Mouse (Mus musculus): ENCODE measurements around the gene Acad10. TPM values are rescaled to one million over a fixed set of nuclear protein-coding genes. Genes with fewer than 3 reads are reported as not detected.
"Not testable (repeated sequence)": the region's sequence is repeated elsewhere in the genome, so short reads cannot be mapped to it uniquely, and the experiment has no call there.

The Acad10 gene
- total RNA-seq, 2 experiments from 2014 or later, result 4.5 to 9.4 TPM

GRCm38 (mm10) chr5:121663456-121663855, 3.1 kb upstream of the Acad10 start:
- no peak for DNase-seq
- intact Hi-C loops (cut with DNase I; ENCODE audit: low total_unique reads), result no loop called here

- intact Hi-C loops (cut with DNase I; ENCODE audit: low total_unique reads), result no loop called here
- DNase-seq, result no peak
Measured at GRCm38 (mm10) chr5:121661494-121661893, 1.2 kb upstream of the Acad10 start.

GRCm38 (mm10) chr5:121660897-121661254, 562 bp upstream of the Acad10 start:
- intact Hi-C loops (cut with DNase I; ENCODE audit: low total_unique reads), result no loop called here
- DNase-seq, result peak; percentile 14

DNA sequence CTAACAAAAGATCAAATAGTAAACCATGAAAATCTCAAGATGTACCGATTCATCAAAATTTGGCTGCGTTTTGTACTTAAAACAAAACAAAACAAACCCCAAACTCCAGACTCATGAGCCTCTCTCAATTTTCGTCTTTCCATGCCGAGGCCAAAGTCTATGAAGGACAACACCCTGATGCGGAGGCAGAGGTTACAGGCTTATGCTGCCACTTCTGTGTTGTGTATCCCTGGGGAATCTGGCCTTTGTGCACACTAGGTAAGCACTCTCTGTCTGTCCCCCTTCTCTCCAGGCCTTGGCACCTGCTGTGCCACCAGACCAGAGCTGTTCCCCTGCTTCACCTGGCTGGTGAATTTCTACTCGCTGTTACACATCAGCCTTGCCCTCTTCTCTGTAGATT, 2.7 kb downstream of the Acad10 start:
- DNase-seq; intact Hi-C loops (cut with DNase I; ENCODE audit: low total_unique reads): not testable (repeated sequence)

GRCm38 (mm10) chr5:121656866-121657265, 3.4 kb downstream of the Acad10 start:
- DNase-seq; intact Hi-C loops (cut with DNase I; ENCODE audit: low total_unique reads): not testable (repeated sequence)

DNA sequence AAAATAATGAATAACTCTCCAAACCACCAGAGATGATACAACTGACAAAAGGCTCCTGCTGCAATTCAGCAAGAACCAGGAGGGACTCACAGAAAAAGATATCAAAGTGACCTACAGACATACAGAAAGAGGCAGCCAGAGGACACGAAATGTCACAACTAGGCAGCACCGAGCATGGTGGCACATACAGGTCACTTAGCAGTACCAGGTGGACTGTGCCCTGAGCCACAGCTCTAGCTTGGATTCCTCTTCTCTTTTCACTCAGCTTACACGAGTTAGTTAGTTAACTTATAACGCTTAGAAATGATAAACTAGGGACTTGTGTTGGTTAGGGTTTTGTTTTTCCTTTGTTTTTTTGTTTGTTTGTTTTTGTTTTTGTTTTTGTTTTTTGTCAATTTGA, 5.8 kb downstream of the Acad10 start:
- no peak for DNase-seq
- intact Hi-C loops (cut with DNase I; ENCODE audit: low total_unique reads), result no loop called here

DNA sequence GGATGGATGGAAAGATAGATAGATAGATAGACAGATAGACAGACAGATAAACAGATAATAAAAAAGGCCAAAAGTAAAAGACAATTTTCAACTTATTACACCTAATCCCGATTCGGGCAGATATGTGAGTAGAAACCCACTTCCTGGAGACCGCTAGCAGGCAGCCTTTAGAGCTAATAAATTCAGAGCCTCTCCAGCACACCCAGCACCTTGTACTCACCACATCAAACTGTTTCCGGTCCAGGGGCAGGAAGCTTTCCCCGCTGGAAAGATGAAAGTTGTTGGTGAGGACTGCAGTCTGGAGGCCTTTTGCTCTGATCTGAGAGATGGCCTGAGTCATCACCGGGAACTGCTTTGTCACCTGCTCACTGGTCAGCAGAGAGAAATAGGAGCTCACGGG, 11.2 kb downstream of the Acad10 start:
- DNase-seq, result no peak
- intact Hi-C loops (cut with DNase I; ENCODE audit: low total_unique reads), result no loop called here

DNA sequence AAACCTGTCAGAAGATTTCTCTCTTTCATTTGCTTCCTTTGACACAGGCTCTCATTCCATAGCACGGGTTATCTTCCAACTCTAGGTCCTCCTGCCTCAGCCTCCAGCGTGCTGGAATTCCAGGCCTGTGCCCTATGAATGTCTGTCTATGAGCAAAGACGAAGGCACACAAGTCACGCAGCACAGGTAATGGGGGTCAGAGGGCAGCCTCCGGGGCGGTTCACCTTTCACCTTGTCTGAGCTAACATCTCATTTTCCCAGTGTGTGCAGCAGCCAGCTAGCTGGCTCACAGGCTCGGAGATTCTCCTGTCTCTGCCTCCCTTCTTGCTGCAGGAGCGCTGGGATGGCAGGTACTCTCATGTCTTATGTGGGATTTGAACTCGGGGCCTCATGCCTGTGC, 20.7 kb downstream of the Acad10 start:
- intact Hi-C loops (cut with DNase I; ENCODE audit: low total_unique reads), result no loop called here
- DNase-seq, result no peak

DNA sequence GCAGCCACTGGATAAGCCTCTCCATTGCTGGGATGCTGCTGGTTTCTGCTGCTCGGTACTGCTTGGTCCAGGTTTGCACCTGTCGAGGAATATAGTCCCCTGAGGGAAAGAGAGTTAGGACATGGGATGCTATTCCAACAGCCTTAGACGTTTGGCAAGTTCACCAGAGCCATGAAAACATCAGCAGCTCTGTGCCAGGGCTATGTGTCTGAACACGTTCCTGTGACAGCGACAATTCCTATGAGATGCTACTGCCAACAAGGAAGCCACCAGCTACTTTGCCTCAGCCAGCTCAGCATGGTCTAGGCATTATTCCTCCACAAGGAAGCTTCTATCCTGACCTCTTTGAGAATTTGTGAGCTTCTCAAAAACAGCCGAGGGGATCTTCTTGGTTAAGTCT, 23.0 kb downstream of the Acad10 start:
- intact Hi-C loops (cut with DNase I; ENCODE audit: low total_unique reads), result no loop called here

GRCm38 (mm10) chr5:121634668-121635067, 25.6 kb downstream of the Acad10 start:
- no peak for DNase-seq
- intact Hi-C loops (cut with DNase I; ENCODE audit: low total_unique reads), result no loop called here

More for the DNA sequence above, 23.0 kb downstream of the Acad10 start:
- no peak for DNase-seq

- no peak for DNase-seq
- intact Hi-C loops (cut with DNase I; ENCODE audit: low total_unique reads), result no loop called here
Measured at GRCm38 (mm10) chr5:121632804-121633203, 27.5 kb downstream of the Acad10 start.

- intact Hi-C loops (cut with DNase I; ENCODE audit: low total_unique reads), result not testable (repeated sequence)
Measured at GRCm38 (mm10) chr5:121631106-121631647, 29.1 kb downstream of the Acad10 start.

GRCm38 (mm10) chr5:121627871-121628270, 32.4 kb downstream of the Acad10 start:
- intact Hi-C loops (cut with DNase I; ENCODE audit: low total_unique reads), result no loop called here
- peak; percentile 77 for DNase-seq

More at GRCm38 (mm10) chr5:121631106-121631647, 29.1 kb downstream of the Acad10 start:
- DNase-seq, result not testable (repeated sequence)

DNA sequence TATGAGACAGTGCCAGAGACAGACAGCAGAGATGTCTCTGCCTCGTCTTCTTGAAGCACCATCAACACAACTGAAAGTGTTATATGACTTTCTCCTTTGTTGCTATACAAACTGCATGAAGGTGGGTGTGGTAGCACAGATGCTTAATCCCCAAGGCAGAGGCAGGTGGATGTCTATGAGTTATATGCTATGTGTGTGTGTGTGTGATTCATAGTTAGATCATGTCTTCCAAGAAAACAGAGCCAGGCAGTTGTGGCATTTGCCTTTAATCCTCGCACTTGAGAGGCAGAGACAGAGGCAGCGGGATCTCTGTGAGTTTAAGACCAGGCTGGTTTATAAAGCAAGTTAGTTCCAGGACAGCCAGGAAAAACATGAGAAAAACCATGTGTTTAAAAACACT, 37.1 kb downstream of the Acad10 start:
- intact Hi-C loops (cut with DNase I; ENCODE audit: low total_unique reads), result no loop called here
- DNase-seq, result no peak

GRCm38 (mm10) chr5:121621102-121621501, 39.2 kb downstream of the Acad10 start:
- intact Hi-C loops (cut with DNase I; ENCODE audit: low total_unique reads), result no loop called here

DNA sequence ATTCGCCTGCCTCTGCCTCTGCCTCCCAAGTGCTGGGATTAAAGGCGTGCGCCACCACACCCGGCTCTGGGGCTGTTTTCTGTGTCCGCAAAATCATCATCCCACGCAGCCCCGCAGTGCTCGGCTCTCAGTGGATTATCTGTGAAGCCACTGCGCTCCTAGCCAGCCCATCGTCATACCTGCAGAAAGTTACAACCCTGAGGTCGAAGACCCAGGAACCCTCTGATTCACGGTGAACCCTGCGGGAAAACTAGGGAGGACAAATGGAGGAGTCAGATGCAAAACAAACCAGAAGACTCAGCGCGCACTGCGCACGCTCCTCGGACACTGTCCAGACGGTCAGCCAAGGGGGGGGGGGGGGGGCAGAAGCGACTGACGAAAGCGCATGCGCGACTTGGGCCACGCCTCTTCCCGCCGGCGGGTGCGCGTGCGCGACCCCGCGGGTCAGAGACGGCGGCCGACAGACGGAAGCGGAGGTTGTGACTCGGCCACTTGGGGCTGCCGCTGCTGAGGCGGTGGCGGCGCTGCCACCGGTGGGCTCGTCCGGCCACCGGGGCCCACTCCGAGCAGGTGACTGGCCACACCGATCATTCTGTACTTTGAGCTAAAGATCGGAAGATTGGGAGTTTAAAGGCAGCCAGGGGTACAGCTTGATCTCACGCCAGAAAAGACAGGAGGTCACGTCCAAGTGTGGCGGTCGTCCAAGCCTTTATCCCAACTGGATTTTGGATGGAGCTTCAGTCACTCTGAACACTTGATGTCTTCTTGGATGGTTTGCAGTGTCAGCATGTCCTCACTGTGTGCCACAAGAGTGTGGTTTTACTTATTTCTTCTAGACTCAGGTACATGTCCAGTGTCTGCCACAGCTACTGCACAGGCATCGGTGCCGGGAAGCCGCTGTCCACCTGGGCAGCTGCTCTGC, 41.5 kb downstream of the Acad10 start, which contains the start of gene Acad12:
Acad12 (minus strand) TSS at position 347 of the 922 bp plus-strand sequence.
- DNase-seq, result peak; percentile 87
- intact Hi-C loops (cut with DNase I; ENCODE audit: low total_unique reads), result no loop called here

More at GRCm38 (mm10) chr5:121621102-121621501, 39.2 kb downstream of the Acad10 start:
- DNase-seq, result no peak

- intact Hi-C loops (cut with DNase I; ENCODE audit: low total_unique reads); DNase-seq: not testable (repeated sequence)
Measured at GRCm38 (mm10) chr5:121614921-121615320, 45.4 kb downstream of the Acad10 start.

GRCm38 (mm10) chr5:121612036-121612435, 48.3 kb downstream of the Acad10 start:
- intact Hi-C loops (cut with DNase I; ENCODE audit: low total_unique reads), result no loop called here
- no peak for DNase-seq

DNA sequence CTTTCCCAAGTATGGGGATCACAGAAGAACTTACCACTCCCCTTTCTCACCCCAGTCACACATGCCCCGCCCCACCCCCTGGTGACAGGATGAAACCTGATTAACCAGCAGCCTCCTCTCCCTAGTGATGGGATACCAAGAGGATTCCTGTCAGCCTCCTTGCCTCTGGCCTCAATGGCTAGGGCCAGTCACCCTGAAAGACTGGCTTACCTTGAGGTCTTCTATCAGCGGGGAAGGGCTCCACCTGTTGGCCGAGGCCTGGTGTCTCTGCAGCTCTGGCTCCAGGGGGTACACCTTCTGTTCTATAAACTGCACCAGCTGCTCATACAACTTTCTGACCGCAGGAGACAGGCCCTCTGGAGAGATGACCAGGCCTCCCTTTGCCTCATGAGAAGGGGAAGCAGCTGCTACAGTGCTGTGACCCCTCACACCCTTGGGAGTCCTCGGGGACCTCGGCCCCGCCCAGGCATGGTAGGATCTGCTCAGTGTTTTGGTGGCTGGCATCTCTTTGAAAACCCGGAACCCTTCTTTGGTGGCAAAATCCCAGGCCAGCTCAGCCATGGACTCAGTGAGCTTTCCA, 50.7 kb downstream of the Acad10 start:
- DNase-seq; intact Hi-C loops (cut with DNase I; ENCODE audit: low total_unique reads): not testable (repeated sequence)

DNA sequence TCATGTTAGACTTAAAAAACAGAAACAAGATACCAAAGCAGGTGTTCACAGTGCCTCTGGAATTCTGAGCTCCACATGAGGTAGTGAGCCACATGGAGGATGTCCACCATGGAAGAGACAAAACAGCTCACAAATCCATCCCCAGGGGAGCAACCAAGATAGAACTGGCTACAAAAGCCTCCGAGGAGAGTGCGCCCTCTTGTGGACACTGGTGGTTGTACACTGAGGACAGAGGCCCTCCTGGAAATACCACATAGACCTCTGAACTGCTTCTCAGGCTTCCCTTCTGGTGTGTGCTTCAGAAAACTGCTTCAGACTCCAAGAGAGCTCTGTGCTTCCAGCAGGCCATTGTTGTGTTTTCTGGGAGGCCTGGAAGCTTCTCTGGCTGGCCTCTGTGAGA, 54.2 kb downstream of the Acad10 start:
- intact Hi-C loops (cut with DNase I; ENCODE audit: low total_unique reads), result no loop called here

More for the DNA sequence above, 54.2 kb downstream of the Acad10 start:
- DNase-seq, result peak; percentile 84
